Mouse (Mus musculus) forebrain, embryonic 11.5 days (tissue): ENCODE measurements around the gene Deaf1. TPM values are rescaled to one million over a fixed set of nuclear protein-coding genes. Genes with fewer than 3 reads are reported as not detected.

ENCODE experiments used
- ATAC-seq: fragments of 200-750 bp; cut with Nextera tagmentation; replicated peaks from 2 replicates; pipeline ENCODE4 v1.8.0; 2017; ENCODE audit warnings: moderate TSS enrichment; ENCODE audit not compliant: low FRiP score
- DNase-seq: peaks from one replicate; pipeline ENCODE4 v3.0.0-alpha.2; 2017; ENCODE audit warnings: low spot score
- H3K27ac ChIP-seq: fragments of 300-500 bp; sonication (generic); 2 replicates; pipeline ENCODE4 v1.5.1; 2014; ENCODE audit warnings: low read depth, low read length
- H3K27me3 ChIP-seq: fragments of 300-500 bp; sonication (generic); 2 replicates; pipeline ENCODE4 v1.6.1; 2014; ENCODE audit warnings: mild to moderate bottlenecking, low read length, mixed read lengths; ENCODE audit not compliant: control insufficient read depth, insufficient read depth
- H3K36me3 ChIP-seq: fragments of 300-500 bp; sonication (generic); 2 replicates; pipeline ENCODE4 v1.6.1; 2014; ENCODE audit warnings: mild to moderate bottlenecking, low read length, moderate library complexity, mixed read lengths; ENCODE audit not compliant: control insufficient read depth, insufficient read depth
- H3K4me1 ChIP-seq: fragments of 300-500 bp; sonication (generic); replicated peaks from 2 replicates; pipeline ENCODE4 v1.6.1; 2014; ENCODE audit warnings: low read length, mixed read lengths; ENCODE audit not compliant: control insufficient read depth, insufficient read depth
- H3K4me2 ChIP-seq: fragments of 300-500 bp; sonication (generic); 2 replicates; pipeline ENCODE4 v1.6.1; 2014; ENCODE audit warnings: low read depth, mild to moderate bottlenecking, low read length, moderate library complexity, mixed read lengths; ENCODE audit not compliant: severe bottlenecking
- H3K4me3 ChIP-seq: fragments of 300-500 bp; sonication (generic); 2 replicates; pipeline ENCODE4 v1.5.1; 2014; ENCODE audit warnings: low read depth, low read length
- H3K9ac ChIP-seq: fragments of 300-500 bp; sonication (generic); 2 replicates; pipeline ENCODE4 v1.6.1; 2014; ENCODE audit warnings: low read length
- H3K9me3 ChIP-seq: fragments of 300-500 bp; sonication (generic); 2 replicates; pipeline ENCODE4 v1.6.1; 2016; ENCODE audit warnings: low read length, mixed read lengths; ENCODE audit not compliant: control insufficient read depth
- WGBS: fragments of 180-500 bp; shearing (Covaris S2); extraction: QIAGEN DNeasy Blood & Tissue Kit; methylation state at CpG from one replicate; pipeline ENCODE4 v1.1.7; 2014; 5-methylcytosine and 5-hydroxymethylcytosine counted together
- polyA plus RNA-seq: library from polyadenylated mRNA; unstranded; fragments of >200 nt; fragmentation: Nextera tagmentation; extraction: Ambion mirVana; gene quantifications from 2 replicates; pipeline ENCODE4 v1.2.1, GENCODE M21; 2014

The Deaf1 gene
- 74.2 and 80.8 TPM in 2 replicates for polyA plus RNA-seq

DNA sequence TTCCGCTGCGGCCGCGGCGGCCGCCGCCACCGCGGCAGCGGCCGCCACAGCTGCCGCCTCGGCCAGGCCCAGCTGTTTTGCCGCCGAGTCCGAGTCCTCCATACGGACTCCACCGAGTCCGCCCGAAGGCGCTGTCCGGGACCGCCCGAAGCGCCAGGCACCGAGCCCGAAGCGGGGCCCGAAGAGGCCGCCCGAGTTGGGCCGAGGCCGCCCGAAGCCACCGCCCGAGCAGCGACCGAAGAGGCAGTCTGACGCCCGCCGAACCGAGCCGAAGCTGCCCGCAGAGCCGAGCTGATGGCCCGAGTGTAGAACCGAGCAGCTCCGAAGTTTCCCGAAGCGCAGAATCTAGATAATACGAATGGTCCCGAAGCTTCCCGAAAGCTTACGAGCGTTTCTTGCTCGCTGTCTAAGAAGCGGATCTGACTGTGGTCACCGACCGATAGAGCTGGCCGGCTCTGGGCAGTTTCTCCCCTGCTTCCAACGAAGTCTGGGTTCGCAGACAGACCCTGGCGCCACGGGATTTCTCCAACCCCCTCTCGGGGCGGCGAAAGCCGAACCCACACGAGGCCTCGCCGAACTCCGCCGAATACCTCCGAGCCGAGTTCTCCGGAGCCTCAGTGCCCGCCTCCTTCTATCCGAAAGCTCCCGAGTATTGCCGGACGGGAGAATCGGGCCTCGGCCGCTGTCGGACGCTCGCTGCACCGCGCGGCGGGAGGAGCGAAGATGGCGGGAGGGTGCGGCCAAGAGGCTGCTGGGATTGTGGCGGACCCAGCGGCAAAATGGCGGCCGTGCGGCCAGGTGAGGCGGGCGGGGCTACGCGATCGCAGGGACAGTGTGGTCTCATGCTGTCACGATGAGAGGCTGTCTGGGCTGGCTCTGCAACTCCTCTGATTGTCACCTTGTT is at the start of gene Deaf1, which contains the start of gene Tmem80:
Deaf1 (minus strand) TSS at position 222 of the 904 bp plus-strand sequence.
Tmem80 (plus strand) TSS at position 271 of the 904 bp plus-strand sequence.
- Histone ChIP-seq H3K4me1 (peaks cover 15% of the 10 kb centered on the region), H3K27ac (peak within 1 kb of the TSS; percentile 99), H3K4me2 (peak within 1 kb of the TSS; percentile 79), H3K9me3 (no peaks in the 10 kb centered on the region), H3K36me3 (peaks cover 2% of the 10 kb centered on the region; the same call in 1 of the 2 replicates), H3K4me3 (peak within 1 kb of the TSS; percentile 61), H3K27me3 (no peaks in the 10 kb centered on the region), H3K9ac (peak within 1 kb of the TSS; percentile 93)
- ATAC-seq (peak; percentile 95), DNase-seq (peak; percentile 99)
- WGBS: under 1% methylated on average over 105 of the region's 105 CpGs

DNA sequence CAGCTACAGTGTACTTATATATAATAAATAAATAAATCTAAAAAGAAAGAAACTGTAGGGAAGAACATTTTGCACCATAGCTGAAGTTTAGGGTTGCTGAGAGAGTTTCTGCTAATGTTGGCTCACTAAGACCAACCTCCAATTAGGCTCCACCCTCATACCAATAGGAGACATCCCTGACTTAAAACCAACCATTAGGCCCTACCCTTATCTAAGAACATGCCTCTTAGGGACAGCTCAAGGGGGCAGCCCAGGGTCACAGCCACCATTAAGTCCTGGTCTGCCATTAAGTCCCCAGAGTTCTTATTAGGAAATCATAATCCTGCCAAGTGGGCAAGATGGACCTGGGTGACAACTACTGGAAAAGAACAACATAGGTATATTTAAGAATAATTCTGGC is 46.9 kb upstream of the Deaf1 start:
- no peaks in the 10 kb centered on the region for H3K27me3 ChIP-seq
- H3K4me1 ChIP-seq: no peaks in the 10 kb centered on the region
- ATAC-seq (no peak), DNase-seq (no peak)
- H3K9ac ChIP-seq: no peak overlapping the region
- no peaks in the 10 kb centered on the region for H3K9me3 ChIP-seq
- H3K4me3 ChIP-seq: no peak overlapping the region
- H3K36me3 ChIP-seq: no peaks in the 10 kb centered on the region
- H3K4me2 ChIP-seq: no peak overlapping the region
- no peak overlapping the region for H3K27ac ChIP-seq

DNA sequence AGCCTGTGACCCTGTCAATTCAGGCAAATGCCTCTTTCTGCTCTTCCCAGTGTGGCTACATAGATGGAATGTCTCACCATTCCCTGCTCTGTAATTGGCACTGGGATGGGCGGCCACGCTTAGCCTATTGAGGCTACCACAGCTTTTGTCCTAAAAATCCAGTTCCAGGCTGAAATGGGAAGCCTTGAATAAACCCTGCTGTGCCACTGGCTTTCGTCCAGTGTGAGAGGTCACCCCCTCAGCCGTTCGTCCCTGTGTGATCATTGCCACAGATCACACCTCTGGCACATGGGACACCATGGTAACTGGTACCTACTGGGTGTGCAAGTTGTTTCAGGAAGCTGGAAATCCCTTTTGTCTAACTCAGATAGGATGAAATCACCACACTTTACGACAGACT is 46.1 kb upstream of the Deaf1 start:
- no peaks in the 10 kb centered on the region for H3K27me3 ChIP-seq
- ATAC-seq: no peak
- H3K27ac ChIP-seq: no peak overlapping the region
- no peak overlapping the region for H3K4me2 ChIP-seq
- no peaks in the 10 kb centered on the region for H3K4me1 ChIP-seq
- 24% methylated on average over 6 of the region's 6 CpGs for WGBS
- H3K9ac ChIP-seq: no peak overlapping the region
- DNase-seq: no peak
- no peaks in the 10 kb centered on the region for H3K36me3 ChIP-seq
- no peaks in the 10 kb centered on the region for H3K9me3 ChIP-seq
- H3K4me3 ChIP-seq: no peak overlapping the region

DNA sequence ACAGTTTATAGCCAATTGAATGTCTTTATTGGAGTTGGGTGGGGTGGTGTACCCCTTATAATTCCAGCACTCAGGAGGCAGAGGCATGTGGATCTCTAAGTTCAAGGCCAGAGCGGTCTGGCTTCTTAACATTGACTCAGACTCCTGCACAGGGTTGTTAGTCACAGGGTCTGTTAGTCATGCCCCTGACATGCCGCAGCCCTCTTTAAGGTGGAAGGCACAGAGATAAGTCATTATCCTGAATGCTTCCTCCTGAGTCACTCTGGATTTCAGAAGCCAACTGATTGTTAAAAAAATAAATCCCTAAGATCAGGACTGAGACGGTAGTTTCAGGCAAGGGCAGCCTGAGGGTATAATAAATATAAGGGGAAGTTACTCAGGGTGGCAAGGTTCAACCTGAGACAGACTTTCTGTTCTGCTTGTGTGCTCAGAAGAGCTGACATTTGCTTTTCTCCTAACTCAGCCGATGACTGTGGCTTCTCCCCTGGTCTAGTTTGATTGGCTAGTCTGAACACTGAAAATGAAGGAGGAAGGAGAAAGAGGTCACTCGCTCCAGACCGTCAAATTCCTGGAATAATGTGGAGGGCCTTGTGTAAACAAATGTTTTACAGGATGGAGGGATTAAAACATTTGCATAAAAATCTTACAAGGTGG is 44.6 kb upstream of the Deaf1 start:
- 77% methylated on average over 6 of the region's 6 CpGs for WGBS
- Histone ChIP-seq H3K4me1 (no peaks in the 10 kb centered on the region), H3K9me3 (no peaks in the 10 kb centered on the region), H3K9ac (no peak overlapping the region), H3K27me3 (no peaks in the 10 kb centered on the region), H3K4me2 (no peak overlapping the region), H3K36me3 (no peaks in the 10 kb centered on the region), H3K27ac (no peak overlapping the region), H3K4me3 (no peak overlapping the region)
- DNase-seq (no peak), ATAC-seq (no peak)

DNA sequence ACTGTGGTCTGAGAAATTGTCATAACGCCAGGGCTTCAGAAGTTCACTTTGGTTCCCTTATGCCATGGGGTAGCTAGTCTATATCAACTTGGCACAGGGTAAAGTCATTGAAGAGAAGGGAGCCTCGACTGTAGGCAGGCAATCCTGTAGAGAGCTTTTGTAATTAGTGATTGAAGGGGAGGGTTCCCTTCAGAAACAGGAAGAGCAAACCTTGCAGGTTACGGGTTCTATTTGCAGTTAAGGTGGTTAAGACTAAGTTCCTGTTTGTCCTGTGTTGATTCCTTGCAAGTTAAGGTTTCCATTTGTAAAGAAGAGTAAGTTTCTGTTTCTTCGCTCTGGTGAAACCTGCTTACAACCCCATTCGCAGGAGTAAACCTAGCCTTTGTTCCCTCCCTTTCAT is 42.4 kb upstream of the Deaf1 start:
- H3K9ac ChIP-seq: no peak overlapping the region
- no peak overlapping the region for H3K4me2 ChIP-seq
- H3K4me1 ChIP-seq: no peaks in the 10 kb centered on the region
- H3K4me3 ChIP-seq: no peak overlapping the region
- 63% methylated on average over 5 of the region's 5 CpGs for WGBS
- H3K27me3 ChIP-seq: no peaks in the 10 kb centered on the region
- DNase-seq (no peak), ATAC-seq (no peak)
- H3K36me3 ChIP-seq: no peaks in the 10 kb centered on the region
- no peak overlapping the region for H3K27ac ChIP-seq
- H3K9me3 ChIP-seq: no peaks in the 10 kb centered on the region

DNA sequence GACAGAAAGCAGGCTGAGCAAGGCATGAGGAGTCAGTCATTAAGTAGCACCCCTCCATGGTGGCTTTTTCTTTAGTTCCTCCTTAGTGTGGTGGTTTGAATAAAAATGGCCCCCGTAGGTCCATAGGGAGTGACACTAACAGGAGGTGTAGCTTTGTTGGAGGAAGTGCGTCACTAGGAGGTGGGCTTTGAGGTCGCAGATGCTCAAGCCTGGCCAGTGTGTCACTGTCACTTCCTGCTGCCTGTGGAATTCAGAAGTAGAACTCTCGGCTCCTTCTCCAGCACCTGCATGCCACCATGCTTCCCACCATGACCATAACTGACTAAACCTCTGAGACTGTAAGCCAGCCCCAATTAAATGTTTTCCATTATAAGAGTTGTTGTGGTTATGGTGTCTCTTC is 39.9 kb upstream of the Deaf1 start:
- no peak for ATAC-seq
- no peaks in the 10 kb centered on the region for H3K9me3 ChIP-seq
- 88% methylated on average over 4 of the region's 4 CpGs for WGBS

DNA sequence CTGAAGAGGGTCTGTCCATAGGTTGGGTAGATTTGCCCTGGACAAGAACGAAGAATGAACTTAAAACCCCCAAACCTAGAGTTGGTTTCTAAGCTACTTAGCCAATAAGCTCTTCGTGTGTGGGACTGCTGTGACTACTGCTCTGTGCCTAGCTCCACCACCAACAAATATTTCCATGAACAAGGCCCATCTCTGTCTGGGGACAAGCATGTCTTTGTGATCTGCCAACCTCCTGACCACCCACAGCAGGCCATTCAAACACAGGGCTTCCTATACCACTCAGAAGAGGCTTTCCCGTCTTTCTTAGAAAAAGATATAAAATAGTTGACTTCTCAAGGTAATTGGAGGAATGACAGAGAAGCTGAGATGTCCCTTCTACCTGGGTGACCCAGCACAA is 37.6 kb upstream of the Deaf1 start:
- Histone ChIP-seq H3K4me1 (no peaks in the 10 kb centered on the region), H3K27me3 (peaks cover 7% of the 10 kb centered on the region), H3K9ac (no peak overlapping the region), H3K4me2 (no peak overlapping the region), H3K36me3 (no peaks in the 10 kb centered on the region), H3K9me3 (no peaks in the 10 kb centered on the region), H3K4me3 (no peak overlapping the region), H3K27ac (no peak overlapping the region)
- ATAC-seq (no peak), DNase-seq (no peak)
- WGBS: 70% methylated on average over 3 of the region's 3 CpGs

More for the DNA sequence above, 39.9 kb upstream of the Deaf1 start:
- Histone ChIP-seq H3K27ac (no peak overlapping the region), H3K36me3 (no peaks in the 10 kb centered on the region), H3K4me1 (no peaks in the 10 kb centered on the region), H3K9ac (no peak overlapping the region), H3K4me2 (no peak overlapping the region), H3K4me3 (no peak overlapping the region), H3K27me3 (no peaks in the 10 kb centered on the region)
- DNase-seq: no peak

DNA sequence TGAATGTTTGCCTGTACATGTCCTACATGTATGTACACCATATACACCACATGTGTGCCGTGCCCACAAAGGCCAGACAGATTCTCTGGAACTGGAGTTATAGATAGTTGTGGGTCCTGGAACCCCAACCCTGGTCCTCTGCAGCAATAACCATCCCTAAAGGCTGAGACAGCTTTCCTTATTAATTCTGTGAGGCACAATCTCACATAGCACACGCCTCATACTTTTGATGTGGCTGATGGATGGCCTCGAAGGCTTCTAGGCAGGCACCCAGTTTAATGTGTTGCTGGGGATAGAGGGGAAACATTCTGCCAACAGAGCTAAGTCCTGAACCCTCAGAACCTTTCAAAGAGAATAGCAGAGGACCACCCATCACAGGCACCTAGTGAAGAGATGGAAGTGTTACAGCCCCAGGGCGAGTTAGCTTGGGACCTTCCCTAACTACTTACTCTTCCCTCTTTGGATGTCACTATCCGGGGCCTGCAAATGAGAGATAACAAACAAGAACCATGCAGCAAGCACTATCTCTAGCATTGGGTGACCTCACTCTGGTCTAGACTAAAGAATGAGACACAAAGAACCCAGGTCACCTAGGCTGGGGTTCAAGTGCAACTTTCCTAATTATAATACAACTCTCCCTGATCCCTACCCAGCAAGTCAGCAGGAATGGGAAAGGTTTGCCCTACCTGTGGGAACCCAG is 37.0 kb upstream of the Deaf1 start:
- Histone ChIP-seq H3K36me3 (no peaks in the 10 kb centered on the region), H3K9me3 (no peaks in the 10 kb centered on the region), H3K9ac (no peak overlapping the region), H3K4me1 (no peaks in the 10 kb centered on the region), H3K27ac (no peak overlapping the region), H3K27me3 (peaks cover 7% of the 10 kb centered on the region), H3K4me3 (no peak overlapping the region), H3K4me2 (no peak overlapping the region)
- DNase-seq (no peak), ATAC-seq (no peak)
- 82% methylated on average over 5 of the region's 5 CpGs for WGBS
